Mouse (Mus musculus): Measurements from ENCODE around the gene Tgif2. TPM values are rescaled to one million over a fixed set of nuclear protein-coding genes. Genes with fewer than 3 reads are reported as not detected.
"Not testable (repeated sequence)": the region's sequence is repeated elsewhere in the genome, so short reads cannot be mapped to it uniquely, and the experiment has no call there.

The Tgif2 gene
- polyA plus RNA-seq, 1 experiment: 2.3 TPM

DNA sequence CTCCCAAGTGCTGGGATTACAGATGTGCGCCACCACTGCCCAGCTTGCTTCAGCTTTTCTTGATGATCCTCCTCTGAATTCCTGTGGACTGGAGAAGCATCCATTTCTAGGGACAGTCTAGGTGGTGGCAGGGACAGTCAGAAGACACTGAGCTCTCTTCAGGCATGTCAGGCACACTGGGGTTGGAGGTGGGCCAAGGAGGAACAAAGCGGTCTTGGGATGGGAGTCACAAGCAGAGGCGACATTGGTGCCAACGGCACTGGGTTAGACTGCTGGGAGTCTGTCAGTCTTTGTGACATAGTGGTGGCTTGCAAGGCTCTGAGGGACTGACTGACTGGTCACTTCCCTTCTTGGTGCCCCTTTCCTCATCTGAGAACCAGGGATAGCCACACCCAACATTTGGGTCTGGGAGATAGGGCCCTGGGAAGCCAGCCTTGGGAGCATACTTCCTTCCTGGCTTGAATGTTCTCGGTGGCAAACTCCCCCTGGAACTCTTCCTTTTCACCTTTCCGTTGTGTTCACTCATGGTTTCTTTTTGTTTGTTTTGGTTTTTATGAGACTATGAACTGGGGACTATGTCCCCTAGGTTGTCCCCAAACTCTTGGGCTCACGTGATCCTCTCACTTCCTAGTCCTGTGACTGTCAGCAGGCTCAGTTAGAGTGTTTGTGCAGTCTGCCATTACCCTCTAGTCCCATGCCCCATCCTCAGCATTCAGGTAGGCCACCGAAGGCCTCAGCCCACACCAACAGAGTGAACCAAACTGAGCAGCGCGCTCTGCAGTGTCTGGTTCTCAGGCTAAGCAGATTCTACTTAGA is 44.8 kb downstream of the Tgif2 start:
- H3K27ac ChIP-seq (ENCODE audit: insufficient read depth, low read length): no peak overlapping the region
- no peaks in the 10 kb centered on the region for H3K27me3 ChIP-seq (ENCODE audit: control insufficient read depth, insufficient read depth, low read length)
- no peak overlapping the region for H3K4me3 ChIP-seq (replicated peaks; ENCODE audit: insufficient read depth, low read depth, low read length)
- peaks cover 10% of the 10 kb centered on the region for H3K4me1 ChIP-seq (ENCODE audit: control insufficient read depth, insufficient read depth, low read length)
- DNase-seq: no peak
- TF ChIP-seq CTCF (IDR thresholded peaks at IDR 0.05; ENCODE audit: borderline replicate concordance, insufficient read depth, low read depth, low read length): no peak
- no peak for TF ChIP-seq POLR2A (IDR thresholded peaks at IDR 0.05; ENCODE audit: borderline replicate concordance, insufficient read depth, low read length)
- 77% methylated on average over 10 of the region's 10 CpGs for WGBS

DNA sequence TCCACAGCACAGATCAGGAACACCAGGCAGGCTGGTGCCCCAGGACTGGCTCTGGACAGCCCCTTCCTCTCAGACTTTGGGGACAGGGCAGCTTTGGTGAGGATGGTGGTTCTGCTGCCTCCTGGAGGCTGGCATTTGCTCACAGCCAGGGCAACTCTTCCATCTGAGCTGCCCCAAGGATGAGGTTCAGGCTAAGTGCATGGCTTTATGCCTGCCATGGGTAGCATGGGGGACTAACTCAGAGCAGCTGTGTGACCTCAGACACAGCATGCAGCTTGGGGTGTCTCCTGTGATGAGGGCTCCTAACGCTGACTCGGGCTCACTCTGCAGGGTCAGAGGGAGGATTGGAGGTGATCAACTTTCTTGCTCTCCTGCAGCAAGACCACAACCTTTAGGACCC is 45.9 kb downstream of the Tgif2 start:
- 90% methylated on average over 2 of the region's 2 CpGs for WGBS
- DNase-seq; H3K4me3 ChIP-seq (replicated peaks; ENCODE audit: insufficient read depth, low read depth, low read length); H3K27ac ChIP-seq (ENCODE audit: insufficient read depth, low read length); H3K27me3 ChIP-seq (ENCODE audit: control insufficient read depth, insufficient read depth, low read length); H3K4me1 ChIP-seq (ENCODE audit: control insufficient read depth, insufficient read depth, low read length): not testable (repeated sequence)

DNA sequence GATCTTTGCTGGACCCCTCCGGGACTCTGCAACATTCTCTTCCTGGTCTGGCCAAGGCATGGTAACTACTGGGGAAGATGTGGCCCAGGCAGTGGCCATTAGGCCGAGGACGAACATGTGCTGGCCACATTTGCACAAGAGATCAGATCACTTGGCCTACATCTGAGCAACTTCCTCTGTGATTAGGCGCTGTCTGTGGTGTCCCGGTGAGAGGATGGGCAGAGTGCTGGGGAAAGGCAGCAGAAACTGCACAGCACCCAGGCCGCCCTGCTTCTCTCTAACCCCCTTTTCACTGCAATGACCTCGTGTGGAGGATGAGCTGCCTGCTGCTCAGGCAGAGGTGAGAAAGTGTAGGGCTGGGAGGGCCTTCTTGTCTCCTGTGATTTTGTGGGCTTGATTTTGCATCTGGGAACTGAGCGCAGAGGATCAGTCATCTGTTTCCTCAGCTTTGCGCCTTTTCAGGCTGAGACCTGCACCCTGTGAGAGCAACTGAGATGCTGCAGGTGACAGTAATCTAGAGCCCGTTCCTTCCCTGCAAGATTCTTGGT is 46.4 kb downstream of the Tgif2 start:
- no peak overlapping the region for H3K27ac ChIP-seq (ENCODE audit: insufficient read depth, low read length)
- TF ChIP-seq POLR2A (IDR thresholded peaks at IDR 0.05; ENCODE audit: borderline replicate concordance, insufficient read depth, low read length) (no peak), CTCF (IDR thresholded peaks at IDR 0.05; ENCODE audit: borderline replicate concordance, insufficient read depth, low read depth, low read length) (no peak)
- DNase-seq: no peak
- H3K27me3 ChIP-seq (ENCODE audit: control insufficient read depth, insufficient read depth, low read length): no peaks in the 10 kb centered on the region
- H3K4me3 ChIP-seq (replicated peaks; ENCODE audit: insufficient read depth, low read depth, low read length): no peak overlapping the region
- H3K4me1 ChIP-seq (ENCODE audit: control insufficient read depth, insufficient read depth, low read length): peaks cover 8% of the 10 kb centered on the region; the same call in 1 of the 2 replicates
- 85% methylated on average over 10 of the region's 10 CpGs for WGBS

DNA sequence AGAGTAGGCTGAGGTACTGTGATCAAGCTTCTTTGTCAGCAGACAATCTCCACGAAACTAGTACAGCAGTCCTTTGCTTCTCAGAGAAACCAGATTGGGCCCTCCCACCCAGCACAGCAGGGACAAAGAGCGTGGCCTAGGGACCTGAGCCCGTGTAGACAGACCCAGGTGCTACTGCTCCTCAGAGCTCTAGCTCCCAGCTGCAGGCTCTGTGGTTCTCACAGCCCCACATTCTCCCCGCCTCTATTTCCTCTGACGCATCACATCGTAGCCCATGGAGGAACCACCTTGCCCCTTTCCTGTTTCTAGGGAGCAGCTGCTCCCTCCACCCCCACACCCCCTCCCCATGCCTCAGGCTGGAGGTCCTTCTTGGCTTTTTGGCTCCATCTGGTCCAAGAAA is 47.2 kb downstream of the Tgif2 start, which contains the start of gene Sla2:
Sla2 (minus strand) TSS at position 176 of the 400 bp plus-strand sequence.
- TF ChIP-seq POLR2A (IDR thresholded peaks at IDR 0.05; ENCODE audit: borderline replicate concordance, insufficient read depth, low read length) (no peak), CTCF (IDR thresholded peaks at IDR 0.05; ENCODE audit: borderline replicate concordance, insufficient read depth, low read depth, low read length) (no peak)
- no peak within 1 kb of the TSS for H3K27ac ChIP-seq (ENCODE audit: insufficient read depth, low read length)
- no peak for DNase-seq
- H3K4me3 ChIP-seq (replicated peaks; ENCODE audit: insufficient read depth, low read depth, low read length): no peak within 1 kb of the TSS
- H3K4me1 ChIP-seq (ENCODE audit: control insufficient read depth, insufficient read depth, low read length): peaks cover 8% of the 10 kb centered on the region; the same call in 1 of the 2 replicates
- WGBS: 75% methylated on average over 6 of the region's 6 CpGs
- H3K27me3 ChIP-seq (ENCODE audit: control insufficient read depth, insufficient read depth, low read length): no peaks in the 10 kb centered on the region

DNA sequence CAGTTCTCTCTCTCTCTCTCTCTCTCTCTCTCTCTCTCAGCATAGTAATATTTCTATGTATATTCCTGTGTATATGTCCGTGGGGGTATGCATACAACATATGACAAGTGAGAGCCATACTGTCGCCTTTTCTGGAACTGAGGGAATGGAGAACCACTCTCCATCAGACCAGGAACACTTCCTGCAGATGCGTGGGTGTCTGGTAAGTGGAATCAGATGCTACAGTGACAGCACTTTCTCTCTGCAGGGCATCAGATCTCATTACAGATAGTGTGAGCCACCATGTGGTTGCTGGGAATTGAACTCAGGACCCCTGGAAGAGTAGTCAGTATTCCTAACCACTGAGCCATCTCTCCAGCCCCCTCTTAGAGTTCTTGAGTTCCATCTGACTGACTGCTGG is 48.7 kb downstream of the Tgif2 start:
- no peak for TF ChIP-seq POLR2A (IDR thresholded peaks at IDR 0.05; ENCODE audit: borderline replicate concordance, insufficient read depth, low read length)
- no peak for TF ChIP-seq CTCF (IDR thresholded peaks at IDR 0.05; ENCODE audit: borderline replicate concordance, insufficient read depth, low read depth, low read length)
- Histone ChIP-seq H3K27ac (ENCODE audit: insufficient read depth, low read length) (no peak overlapping the region), H3K4me1 (ENCODE audit: control insufficient read depth, insufficient read depth, low read length) (peaks cover 12% of the 10 kb centered on the region; the same call in 1 of the 2 replicates), H3K4me3 (replicated peaks; ENCODE audit: insufficient read depth, low read depth, low read length) (no peak overlapping the region), H3K27me3 (ENCODE audit: control insufficient read depth, insufficient read depth, low read length) (no peaks in the 10 kb centered on the region)
- WGBS: 75% methylated on average over 3 of the region's 3 CpGs
- no peak for DNase-seq

DNA sequence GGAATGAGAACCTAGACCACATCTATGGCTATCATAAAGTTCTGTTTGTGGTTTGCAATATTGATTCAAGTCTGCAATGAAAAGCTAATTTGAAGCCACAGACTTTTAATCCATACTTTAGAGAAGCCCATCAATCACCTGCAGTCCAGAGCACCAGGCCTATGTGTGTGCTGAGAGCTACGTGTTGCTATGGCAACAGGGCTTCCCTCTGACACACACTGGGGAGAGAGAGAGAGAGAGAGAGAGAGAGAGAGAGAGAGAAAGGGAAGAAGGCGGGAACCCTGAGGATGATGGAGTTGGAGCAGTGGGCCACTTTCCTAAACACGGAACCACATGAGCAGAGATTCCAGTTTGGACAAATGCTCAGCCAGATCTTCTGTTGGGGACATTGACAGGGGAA is 52.4 kb downstream of the Tgif2 start:
- H3K4me3 ChIP-seq (replicated peaks; ENCODE audit: insufficient read depth, low read depth, low read length): no peak overlapping the region
- no peak overlapping the region for H3K27ac ChIP-seq (ENCODE audit: insufficient read depth, low read length)
- no peaks in the 10 kb centered on the region for H3K27me3 ChIP-seq (ENCODE audit: control insufficient read depth, insufficient read depth, low read length)
- no peak for DNase-seq
- H3K4me1 ChIP-seq (ENCODE audit: control insufficient read depth, insufficient read depth, low read length): 0 out of 2 replicates have a peak, but pooled peaks cover 3% of the 10 kb centered on the region
- 75% methylated on average over 3 of the region's 3 CpGs for WGBS
- TF ChIP-seq CTCF (IDR thresholded peaks at IDR 0.05; ENCODE audit: borderline replicate concordance, insufficient read depth, low read depth, low read length) (no peak), POLR2A (IDR thresholded peaks at IDR 0.05; ENCODE audit: borderline replicate concordance, insufficient read depth, low read length) (no peak)

DNA sequence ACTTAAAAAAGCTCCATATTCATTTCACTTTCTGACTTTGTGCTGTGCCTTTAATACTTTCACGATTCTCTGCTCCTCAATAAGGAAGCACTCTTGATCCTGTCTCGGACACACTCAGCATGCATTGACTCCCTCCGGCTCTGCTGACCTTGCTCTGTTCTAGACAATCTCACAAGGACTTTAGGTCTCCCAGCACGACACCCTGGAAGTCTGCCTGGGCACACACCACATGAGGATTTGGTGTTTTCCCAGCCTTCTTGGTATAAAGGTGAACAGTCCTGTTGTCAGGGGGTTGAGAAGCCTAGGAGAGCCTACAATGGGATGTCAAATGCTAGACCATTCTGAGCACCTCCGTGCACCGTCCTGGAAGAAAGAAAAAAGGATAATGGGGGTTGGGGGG is 53.0 kb downstream of the Tgif2 start:
- WGBS: 73% methylated on average over 6 of the region's 6 CpGs
- Histone ChIP-seq H3K27ac (ENCODE audit: insufficient read depth, low read length) (no peak overlapping the region), H3K4me1 (ENCODE audit: control insufficient read depth, insufficient read depth, low read length) (peaks cover 3% of the 10 kb centered on the region; the same call in 1 of the 2 replicates), H3K4me3 (replicated peaks; ENCODE audit: insufficient read depth, low read depth, low read length) (no peak overlapping the region), H3K27me3 (ENCODE audit: control insufficient read depth, insufficient read depth, low read length) (no peaks in the 10 kb centered on the region)
- no peak for DNase-seq
- no peak for TF ChIP-seq CTCF (IDR thresholded peaks at IDR 0.05; ENCODE audit: borderline replicate concordance, insufficient read depth, low read depth, low read length)
- no peak for TF ChIP-seq POLR2A (IDR thresholded peaks at IDR 0.05; ENCODE audit: borderline replicate concordance, insufficient read depth, low read length)

Measured in cerebellum, adult 2 months (tissue).